Mouse (Mus musculus): ENCODE measurements around the gene Fam83e. TPM values are rescaled to one million over a fixed set of nuclear protein-coding genes. Genes with fewer than 3 reads are reported as not detected.
A peak's percentile ranks its signal among the peaks of the same experiment; 100 is the strongest.

Gene Fam83e
- polyA plus RNA-seq, 1 experiment from 2014 or later, result 0.44 TPM

- no peaks in the 10 kb centered on the region for H3K4me1 ChIP-seq (ENCODE audit: control insufficient read depth, insufficient read depth, low read depth, low read length)
- H3K4me2 ChIP-seq (ENCODE audit: low read length), result no peak overlapping the region
- no peaks in the 10 kb centered on the region for H3K36me3 ChIP-seq (ENCODE audit: control insufficient read depth, insufficient read depth, low read length)
- H3K4me3 ChIP-seq (ENCODE audit: low read length), result no peak overlapping the region
- WGBS, result 71% methylated on average over 10 of the region's 10 CpGs
- H3K27ac ChIP-seq (ENCODE audit: low read depth, low read length), result no peak overlapping the region
- no peak for ATAC-seq
- H3K9ac ChIP-seq (ENCODE audit: low read depth, low read length), result no peak overlapping the region
- H3K27me3 ChIP-seq (replicated peaks; ENCODE audit: control insufficient read depth, insufficient read depth, low read length), result no peaks in the 10 kb centered on the region
- H3K9me3 ChIP-seq (ENCODE audit: control insufficient read depth, low read length), result no peaks in the 10 kb centered on the region
These were observed 18.8 kb downstream of the Fam83e start for GRCm38 (mm10) chr7:45739820-45740219.

GRCm38 (mm10) chr7:45741308-45741707 lies 20.3 kb downstream of the Fam83e start:
- H3K9ac ChIP-seq (ENCODE audit: low read depth, low read length), result no peak overlapping the region
- no peak overlapping the region for H3K4me2 ChIP-seq (ENCODE audit: low read length)
- H3K27ac ChIP-seq (ENCODE audit: low read depth, low read length), result no peak overlapping the region
- no peak overlapping the region for H3K4me3 ChIP-seq (ENCODE audit: low read length)
- H3K4me1 ChIP-seq (ENCODE audit: control insufficient read depth, insufficient read depth, low read depth, low read length), result no peaks in the 10 kb centered on the region
- H3K9me3 ChIP-seq (ENCODE audit: control insufficient read depth, low read length), result no peaks in the 10 kb centered on the region
- no peaks in the 10 kb centered on the region for H3K36me3 ChIP-seq (ENCODE audit: control insufficient read depth, insufficient read depth, low read length)
- ATAC-seq, result no peak
- H3K27me3 ChIP-seq (replicated peaks; ENCODE audit: control insufficient read depth, insufficient read depth, low read length), result no peaks in the 10 kb centered on the region
- 87% methylated on average over 12 of the region's 12 CpGs for WGBS

GRCm38 (mm10) chr7:45741777-45742176 lies 20.8 kb downstream of the Fam83e start:
- peak overlapping the region; percentile 33 for H3K4me2 ChIP-seq (ENCODE audit: low read length)
- no peak for ATAC-seq
- H3K9ac ChIP-seq (ENCODE audit: low read depth, low read length), result no peak overlapping the region

GRCm38 (mm10) chr7:45742338-45742737 lies 21.3 kb downstream of the Fam83e start:
- no peaks in the 10 kb centered on the region for H3K36me3 ChIP-seq (ENCODE audit: control insufficient read depth, insufficient read depth, low read length)
- H3K4me1 ChIP-seq (ENCODE audit: control insufficient read depth, insufficient read depth, low read depth, low read length), result no peaks in the 10 kb centered on the region
- 31% methylated on average over 19 of the region's 19 CpGs for WGBS
- ATAC-seq, result no peak
- H3K4me3 ChIP-seq (ENCODE audit: low read length), result no peak overlapping the region
- H3K4me2 ChIP-seq (ENCODE audit: low read length), result peak overlapping the region; percentile 33
- no peaks in the 10 kb centered on the region for H3K27me3 ChIP-seq (replicated peaks; ENCODE audit: control insufficient read depth, insufficient read depth, low read length)
- no peak overlapping the region for H3K9ac ChIP-seq (ENCODE audit: low read depth, low read length)
- no peaks in the 10 kb centered on the region for H3K9me3 ChIP-seq (ENCODE audit: control insufficient read depth, low read length)
- no peak overlapping the region for H3K27ac ChIP-seq (ENCODE audit: low read depth, low read length)

More at GRCm38 (mm10) chr7:45741777-45742176, 20.8 kb downstream of the Fam83e start:
- Histone ChIP-seq H3K27ac (ENCODE audit: low read depth, low read length) (no peak overlapping the region), H3K4me1 (ENCODE audit: control insufficient read depth, insufficient read depth, low read depth, low read length) (no peaks in the 10 kb centered on the region), H3K36me3 (ENCODE audit: control insufficient read depth, insufficient read depth, low read length) (no peaks in the 10 kb centered on the region), H3K9me3 (ENCODE audit: control insufficient read depth, low read length) (no peaks in the 10 kb centered on the region), H3K27me3 (replicated peaks; ENCODE audit: control insufficient read depth, insufficient read depth, low read length) (no peaks in the 10 kb centered on the region), H3K4me3 (ENCODE audit: low read length) (peak overlapping the region; percentile 12; the same call in 1 of the 2 replicates)
- 34% methylated on average over 11 of the region's 11 CpGs for WGBS

- Histone ChIP-seq H3K4me2 (ENCODE audit: low read length) (no peak overlapping the region), H3K36me3 (ENCODE audit: control insufficient read depth, insufficient read depth, low read length) (no peaks in the 10 kb centered on the region), H3K9ac (ENCODE audit: low read depth, low read length) (no peak overlapping the region), H3K4me3 (ENCODE audit: low read length) (no peak overlapping the region), H3K27me3 (replicated peaks; ENCODE audit: control insufficient read depth, insufficient read depth, low read length) (no peaks in the 10 kb centered on the region), H3K27ac (ENCODE audit: low read depth, low read length) (no peak overlapping the region), H3K9me3 (ENCODE audit: control insufficient read depth, low read length) (no peaks in the 10 kb centered on the region), H3K4me1 (ENCODE audit: control insufficient read depth, insufficient read depth, low read depth, low read length) (no peaks in the 10 kb centered on the region)
- 44% methylated on average over 2 of the region's 2 CpGs for WGBS
- no peak for ATAC-seq
These were observed 23.4 kb downstream of the Fam83e start for GRCm38 (mm10) chr7:45744387-45744786.

- Histone ChIP-seq H3K27me3 (replicated peaks; ENCODE audit: control insufficient read depth, insufficient read depth, low read length) (no peaks in the 10 kb centered on the region), H3K27ac (ENCODE audit: low read depth, low read length) (no peak overlapping the region), H3K4me1 (ENCODE audit: control insufficient read depth, insufficient read depth, low read depth, low read length) (no peaks in the 10 kb centered on the region), H3K4me2 (ENCODE audit: low read length) (no peak overlapping the region), H3K9me3 (ENCODE audit: control insufficient read depth, low read length) (no peaks in the 10 kb centered on the region), H3K36me3 (ENCODE audit: control insufficient read depth, insufficient read depth, low read length) (no peaks in the 10 kb centered on the region), H3K4me3 (ENCODE audit: low read length) (no peak overlapping the region), H3K9ac (ENCODE audit: low read depth, low read length) (no peak overlapping the region)
- ATAC-seq, result no peak
- 64% methylated on average over 6 of the region's 6 CpGs for WGBS
These were observed 25.5 kb downstream of the Fam83e start for GRCm38 (mm10) chr7:45746518-45746917.

GRCm38 (mm10) chr7:45747450-45747849 lies 26.4 kb downstream of the Fam83e start:
- no peak overlapping the region for H3K4me3 ChIP-seq (ENCODE audit: low read length)
- no peaks in the 10 kb centered on the region for H3K27me3 ChIP-seq (replicated peaks; ENCODE audit: control insufficient read depth, insufficient read depth, low read length)
- no peak overlapping the region for H3K9ac ChIP-seq (ENCODE audit: low read depth, low read length)
- H3K27ac ChIP-seq (ENCODE audit: low read depth, low read length), result no peak overlapping the region
- H3K9me3 ChIP-seq (ENCODE audit: control insufficient read depth, low read length), result no peaks in the 10 kb centered on the region
- 88% methylated on average over 5 of the region's 5 CpGs for WGBS
- H3K4me2 ChIP-seq (ENCODE audit: low read length), result no peak overlapping the region
- no peaks in the 10 kb centered on the region for H3K4me1 ChIP-seq (ENCODE audit: control insufficient read depth, insufficient read depth, low read depth, low read length)
- no peak for ATAC-seq
- no peaks in the 10 kb centered on the region for H3K36me3 ChIP-seq (ENCODE audit: control insufficient read depth, insufficient read depth, low read length)

GRCm38 (mm10) chr7:45748110-45748509 lies 27.1 kb downstream of the Fam83e start:
- no peak overlapping the region for H3K9ac ChIP-seq (ENCODE audit: low read depth, low read length)
- WGBS, result 85% methylated on average over 7 of the region's 7 CpGs
- no peaks in the 10 kb centered on the region for H3K9me3 ChIP-seq (ENCODE audit: control insufficient read depth, low read length)
- no peak overlapping the region for H3K27ac ChIP-seq (ENCODE audit: low read depth, low read length)
- no peak overlapping the region for H3K4me2 ChIP-seq (ENCODE audit: low read length)
- H3K4me3 ChIP-seq (ENCODE audit: low read length), result no peak overlapping the region
- ATAC-seq, result no peak
- H3K4me1 ChIP-seq (ENCODE audit: control insufficient read depth, insufficient read depth, low read depth, low read length), result no peaks in the 10 kb centered on the region
- no peaks in the 10 kb centered on the region for H3K36me3 ChIP-seq (ENCODE audit: control insufficient read depth, insufficient read depth, low read length)
- no peaks in the 10 kb centered on the region for H3K27me3 ChIP-seq (replicated peaks; ENCODE audit: control insufficient read depth, insufficient read depth, low read length)

- Histone ChIP-seq H3K9ac (ENCODE audit: low read depth, low read length) (no peak overlapping the region; the same call in 1 of the 2 replicates), H3K4me2 (ENCODE audit: low read length) (no peak overlapping the region), H3K27me3 (replicated peaks; ENCODE audit: control insufficient read depth, insufficient read depth, low read length) (no peaks in the 10 kb centered on the region), H3K36me3 (ENCODE audit: control insufficient read depth, insufficient read depth, low read length) (no peaks in the 10 kb centered on the region), H3K9me3 (ENCODE audit: control insufficient read depth, low read length) (no peaks in the 10 kb centered on the region), H3K4me3 (ENCODE audit: low read length) (no peak overlapping the region), H3K27ac (ENCODE audit: low read depth, low read length) (no peak overlapping the region), H3K4me1 (ENCODE audit: control insufficient read depth, insufficient read depth, low read depth, low read length) (no peaks in the 10 kb centered on the region)
- WGBS, result 58% methylated on average over 8 of the region's 10 CpGs
- ATAC-seq, result no peak
These were observed 28.4 kb downstream of the Fam83e start for GRCm38 (mm10) chr7:45749401-45749800.

- no peak for ATAC-seq
- H3K4me1 ChIP-seq (ENCODE audit: control insufficient read depth, insufficient read depth, low read depth, low read length), result no peaks in the 10 kb centered on the region
- no peak overlapping the region for H3K27ac ChIP-seq (ENCODE audit: low read depth, low read length)
- no peaks in the 10 kb centered on the region for H3K9me3 ChIP-seq (ENCODE audit: control insufficient read depth, low read length)
- H3K27me3 ChIP-seq (replicated peaks; ENCODE audit: control insufficient read depth, insufficient read depth, low read length), result no peaks in the 10 kb centered on the region
- H3K9ac ChIP-seq (ENCODE audit: low read depth, low read length), result no peak overlapping the region
- 76% methylated on average over 9 of the region's 9 CpGs for WGBS
- H3K4me3 ChIP-seq (ENCODE audit: low read length), result no peak overlapping the region
- H3K4me2 ChIP-seq (ENCODE audit: low read length), result no peak overlapping the region
- no peaks in the 10 kb centered on the region for H3K36me3 ChIP-seq (ENCODE audit: control insufficient read depth, insufficient read depth, low read length)
These were observed 29.1 kb downstream of the Fam83e start for GRCm38 (mm10) chr7:45750162-45750561.

All from hindbrain, embryonic 16.5 days (tissue).